Mouse (Mus musculus): ENCODE measurements at regions not wholly inside any gene's neighbourhood (a gene's known extent, or its start where the extent isn't known, plus 50 kb on each side); places are given as distances from the start of the nearest gene placed in this dataset.

- DNase-seq, result no peak
Observed at GRCm38 (mm10) chr7:137888731-137889130, 451.3 kb downstream of the Glrx3 start.

DNA sequence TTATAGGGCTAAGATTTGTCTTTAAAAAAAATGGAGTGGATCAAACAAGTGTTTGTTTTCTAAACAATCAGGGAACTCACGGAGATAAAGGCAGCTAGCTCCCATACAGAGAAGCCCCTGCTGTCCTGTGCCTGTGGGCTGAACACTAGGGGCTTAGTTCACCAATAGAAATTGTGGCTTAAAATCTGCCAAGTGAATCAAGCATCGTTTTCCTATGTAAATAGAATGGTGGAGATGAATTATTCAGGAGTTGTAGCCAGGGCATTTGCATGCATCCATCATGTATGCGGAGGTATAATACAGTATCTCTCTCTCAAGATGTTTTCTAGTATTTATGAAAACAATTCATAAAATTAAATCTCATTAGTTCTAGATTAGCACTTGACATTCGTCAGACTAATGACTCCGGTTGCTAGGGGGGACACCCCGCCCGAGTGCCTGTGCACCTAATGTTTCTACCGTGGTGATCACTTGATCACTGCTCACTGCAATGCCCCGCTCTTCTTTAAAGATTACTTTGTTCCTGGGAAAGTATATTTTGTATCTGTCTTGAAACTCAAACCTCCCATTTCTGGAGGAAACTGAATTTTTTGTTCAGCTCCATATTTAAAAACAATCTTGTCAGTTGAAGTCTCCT lies 469.1 kb downstream of the Glrx3 start:
- no peak for DNase-seq

- no peak for DNase-seq
Observed at GRCm38 (mm10) chr7:137909456-137909855, 472.0 kb downstream of the Glrx3 start.

- DNase-seq, result no peak
Observed at GRCm38 (mm10) chr7:137913551-137914105, 476.2 kb downstream of the Glrx3 start.

DNA sequence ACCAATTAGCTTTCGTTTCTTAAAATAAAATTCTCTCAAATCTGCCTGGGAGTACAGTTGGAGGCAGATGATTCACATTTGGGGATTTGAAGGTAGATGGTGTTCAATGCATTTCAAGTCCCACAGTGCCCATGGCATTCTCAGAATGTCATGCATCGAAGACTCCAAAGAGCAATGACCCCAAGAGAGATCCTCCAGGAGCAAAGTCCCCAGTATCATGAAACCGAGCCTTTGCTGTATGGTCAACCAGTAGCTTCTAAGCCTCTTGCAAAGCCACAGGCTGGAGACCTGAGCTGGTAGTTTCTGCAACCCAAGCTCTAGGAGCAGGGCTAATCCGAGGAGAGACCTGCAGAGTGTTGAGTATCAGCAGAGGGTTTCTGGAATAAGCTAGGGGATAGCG lies 477.1 kb downstream of the Glrx3 start:
- no peak for DNase-seq

- no peak for DNase-seq
Observed at GRCm38 (mm10) chr7:137916351-137916750, 478.9 kb downstream of the Glrx3 start.

DNA sequence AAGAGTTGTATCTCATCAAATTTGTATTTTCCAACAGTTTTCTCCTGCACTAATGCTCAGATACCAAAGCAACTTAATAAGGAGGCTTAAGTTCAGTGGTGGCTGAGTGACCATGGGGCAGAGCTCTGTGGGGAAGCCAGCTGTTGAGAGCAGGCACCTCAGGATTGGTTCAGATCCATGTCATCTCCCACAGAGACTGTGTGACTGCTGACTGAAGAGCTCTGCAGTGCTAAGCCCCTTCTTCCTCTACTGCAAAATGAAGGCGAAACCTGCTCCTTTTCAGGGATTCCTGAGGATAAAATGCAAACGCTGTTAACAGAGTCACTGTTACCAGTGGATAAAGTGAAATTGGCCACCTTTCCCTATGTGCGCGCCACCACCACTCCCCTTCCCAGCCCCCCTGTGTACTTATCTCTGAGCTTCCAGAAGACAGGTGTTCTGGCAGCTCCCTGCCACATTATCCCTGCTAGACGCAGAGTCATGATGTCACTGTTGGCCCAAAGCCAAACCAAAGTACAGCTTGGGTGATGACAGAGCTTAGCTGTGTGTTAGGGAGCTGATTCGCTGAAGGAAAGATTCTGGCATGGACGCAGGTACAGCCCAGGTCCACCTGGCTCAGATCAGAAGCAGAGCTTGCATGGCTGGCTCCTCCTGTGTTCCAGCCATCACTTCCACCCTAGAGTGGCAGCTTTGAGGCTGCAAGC lies 472.9 kb downstream of the Tcerg1l start:
- no peak for DNase-seq

DNA sequence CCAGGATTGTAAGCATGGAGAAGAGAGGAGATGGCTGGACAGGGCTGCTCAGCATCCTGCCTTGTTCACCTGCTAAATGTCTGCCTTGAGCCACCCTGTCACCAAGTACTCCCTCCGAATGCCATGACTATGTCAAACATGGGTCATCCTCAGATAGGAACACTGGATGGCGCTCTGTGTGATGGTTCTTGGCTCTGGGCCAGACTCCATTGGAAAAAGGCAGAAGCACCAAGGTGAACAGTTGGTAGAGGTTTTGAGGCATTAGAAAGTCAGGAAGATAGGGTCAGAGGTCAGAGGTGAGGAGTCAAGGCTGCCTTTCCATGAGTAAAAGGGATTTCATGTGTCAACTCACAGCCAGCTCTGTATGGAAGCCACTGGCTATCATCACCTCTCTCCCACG lies 471.9 kb downstream of the Tcerg1l start:
- no peak for DNase-seq

DNA sequence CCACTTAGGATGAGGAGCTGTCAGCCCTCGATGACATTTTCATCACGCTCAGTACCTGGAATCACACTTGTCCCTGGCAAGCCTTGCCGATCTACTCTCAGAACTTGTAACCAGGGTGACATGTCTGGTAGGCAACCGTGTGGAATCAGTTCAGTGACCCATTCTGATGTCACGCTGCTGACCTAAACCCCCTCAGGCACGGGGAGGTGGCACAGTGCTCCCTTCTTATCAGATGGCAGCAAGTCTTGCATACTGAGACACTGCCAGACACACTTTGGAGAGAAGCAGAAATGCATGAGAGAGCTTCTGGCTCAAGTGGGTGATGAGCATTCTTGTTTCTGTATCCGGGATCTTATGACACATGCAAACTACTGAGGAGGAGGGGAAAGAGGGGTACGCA lies 470.2 kb downstream of the Tcerg1l start:
- DNase-seq, result no peak

DNA sequence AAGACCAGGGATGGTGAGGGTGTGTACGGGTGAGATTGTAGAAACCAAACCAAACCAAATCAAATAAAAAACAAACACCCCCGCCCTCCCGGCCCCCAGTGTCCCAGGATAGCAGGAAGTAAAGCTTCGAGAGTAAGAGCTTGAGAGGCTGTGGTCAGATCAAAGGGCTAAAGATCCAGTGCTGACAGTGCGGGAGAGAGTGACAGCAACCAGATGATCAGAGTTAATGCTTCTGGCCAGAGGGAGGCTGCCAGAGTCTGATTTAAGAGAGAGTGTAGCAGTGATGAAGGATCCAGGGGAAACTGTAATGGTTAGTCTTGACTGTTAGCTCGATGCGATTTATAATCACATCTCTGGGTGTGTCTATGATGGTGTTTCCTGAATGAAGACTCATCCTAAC lies 467.3 kb downstream of the Tcerg1l start:
- no peak for DNase-seq

DNA sequence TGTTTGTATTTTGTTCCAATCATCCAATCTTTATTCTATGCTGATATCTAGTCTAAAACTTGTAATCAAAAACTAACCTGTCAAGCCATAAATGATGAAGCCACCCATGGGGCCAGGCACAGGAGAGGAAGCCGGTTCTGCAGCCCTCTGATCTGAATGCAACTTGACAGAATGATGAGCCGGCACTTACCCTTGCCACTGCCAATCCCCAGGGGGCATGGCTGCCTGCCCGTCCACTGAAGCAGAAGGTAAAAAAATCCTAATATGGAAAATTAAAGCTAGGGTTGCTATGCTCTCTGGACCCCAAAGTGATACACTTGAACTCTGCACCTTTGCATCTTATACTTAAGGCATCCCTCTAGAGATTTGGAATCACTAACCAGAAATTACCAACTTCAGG lies 461.6 kb downstream of the Tcerg1l start:
- DNase-seq, result no peak

- DNase-seq, result no peak
Observed at GRCm38 (mm10) chr7:137939116-137939515, 458.4 kb downstream of the Tcerg1l start.

GRCm38 (mm10) chr7:137940084-137940483 lies 457.4 kb downstream of the Tcerg1l start:
- DNase-seq, result no peak

DNA sequence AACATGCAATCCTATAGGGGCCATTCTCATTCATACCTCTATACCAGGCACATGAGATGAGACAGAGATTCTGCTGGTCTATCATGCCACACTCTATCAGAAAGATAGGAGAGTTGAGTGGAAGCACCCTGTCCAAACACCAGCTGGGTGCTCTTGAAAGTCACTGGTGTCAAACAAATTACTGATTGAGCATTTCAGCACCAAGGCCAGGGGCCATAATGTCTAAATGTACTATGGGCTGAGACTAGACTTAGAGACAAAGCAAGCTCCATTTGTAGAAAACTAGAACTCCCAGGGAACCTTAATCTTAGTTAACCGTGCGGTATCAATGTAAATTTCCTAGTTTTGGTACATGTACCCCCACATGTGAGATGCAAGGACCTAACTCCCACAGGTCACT lies 452.5 kb downstream of the Tcerg1l start:
- DNase-seq, result no peak

- DNase-seq, result no peak
Observed at GRCm38 (mm10) chr7:137947424-137947823, 450.1 kb downstream of the Tcerg1l start.

DNA sequence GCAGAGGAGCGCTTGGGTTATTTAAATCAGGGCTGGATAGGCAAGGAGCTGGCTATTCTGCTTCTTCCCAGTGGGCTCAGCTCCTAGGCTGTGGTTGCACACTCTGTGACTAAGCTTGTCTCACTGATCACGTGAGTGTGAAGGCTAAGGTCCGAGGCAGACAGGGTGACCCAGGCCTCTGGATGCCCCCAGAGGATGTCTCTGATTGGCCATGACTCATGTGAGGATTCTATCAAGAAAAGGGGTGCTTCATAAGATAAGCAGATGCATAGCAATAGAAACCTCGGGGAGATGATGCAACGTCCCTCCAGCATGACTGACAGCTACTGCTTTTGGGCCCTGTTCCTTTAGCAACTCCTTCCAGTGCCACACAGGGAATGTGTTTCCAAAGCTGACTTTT lies 440.2 kb downstream of the Tcerg1l start:
- DNase-seq, result no peak

- DNase-seq, result no peak
Observed at GRCm38 (mm10) chr7:137957848-137958247, 439.7 kb downstream of the Tcerg1l start.

- no peak for DNase-seq
Observed at GRCm38 (mm10) chr7:137963470-137964095, 433.9 kb downstream of the Tcerg1l start.

DNA sequence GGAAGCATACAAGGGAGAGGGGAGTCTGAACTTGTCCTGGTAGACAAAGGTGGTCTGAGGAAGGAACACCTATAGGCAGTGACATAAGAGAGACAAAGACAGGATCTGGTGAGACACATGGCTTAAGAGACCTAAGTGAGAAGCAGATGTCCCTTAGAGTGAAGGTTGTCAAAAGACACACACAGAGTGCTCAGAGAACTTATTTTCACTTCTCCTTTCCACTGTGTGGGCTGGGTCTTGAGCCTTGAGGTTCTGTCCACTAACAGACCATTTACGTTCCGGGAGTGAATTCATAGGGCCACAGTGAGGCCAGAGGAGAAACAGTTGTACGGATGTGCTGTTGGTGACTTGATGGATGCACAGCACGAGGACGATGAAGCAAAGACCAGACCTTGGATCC lies 422.8 kb downstream of the Tcerg1l start:
- DNase-seq, result no peak

- no peak for DNase-seq
Observed at GRCm38 (mm10) chr7:137977527-137977926, 420.0 kb downstream of the Tcerg1l start.

DNA sequence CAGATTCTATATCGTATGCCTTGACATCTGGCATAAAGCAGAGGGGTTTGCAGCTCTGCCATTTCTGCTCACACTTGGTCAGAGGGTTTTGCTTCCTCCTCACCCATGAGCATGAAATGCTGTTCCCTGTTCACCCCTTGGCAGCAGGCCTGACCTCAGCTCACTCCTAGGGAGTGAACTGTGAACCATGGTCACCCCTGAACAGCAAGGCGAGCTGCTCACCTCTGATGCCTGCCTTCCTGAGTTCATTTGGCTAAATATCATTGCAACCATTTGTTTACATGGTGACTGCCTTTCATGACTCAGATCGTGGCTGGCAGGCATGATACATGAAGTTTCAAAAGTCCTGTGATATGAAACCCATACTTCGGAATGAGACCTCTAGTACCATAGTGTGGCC lies 418.2 kb downstream of the Tcerg1l start:
- no peak for DNase-seq

- no peak for DNase-seq
Observed at GRCm38 (mm10) chr7:138005806-138006205, 391.7 kb downstream of the Tcerg1l start.

- no peak for DNase-seq
Observed at GRCm38 (mm10) chr7:138006971-138007370, 390.6 kb downstream of the Tcerg1l start.

DNA sequence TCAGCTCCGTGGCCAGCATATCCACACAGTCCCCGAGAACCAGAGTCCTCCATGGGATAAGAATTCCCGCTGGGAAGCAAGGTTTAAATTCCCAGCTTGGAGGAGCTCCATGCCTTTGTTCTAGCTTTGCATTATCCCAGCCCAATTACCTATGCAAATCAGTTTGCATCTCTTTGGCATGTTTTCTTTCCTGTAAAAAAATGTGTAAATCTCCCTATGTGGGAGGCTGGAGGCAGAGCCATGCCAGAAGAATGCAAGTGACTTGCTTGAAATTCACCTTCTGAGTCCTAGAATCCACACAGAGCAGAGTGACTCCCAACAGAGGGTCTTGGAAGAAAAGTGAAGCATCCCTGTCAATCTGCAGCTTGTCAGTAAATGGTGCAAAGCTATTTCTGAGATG lies 388.9 kb downstream of the Tcerg1l start:
- no peak for DNase-seq

Measured in thymus, postnatal 4 days (tissue).